Mouse (Mus musculus): ENCODE results near the gene Taf1d.
"Not testable (repeated sequence)": the region's sequence is repeated elsewhere in the genome, so short reads cannot be mapped to it uniquely, and the experiment has no call there.

Gene Taf1d

GRCm38 (mm10) chr9:15307257-15307656 is 1.2 kb downstream of the Taf1d start:
- CTCF ChIA-PET = interaction anchor here (0.8 to 1.1 kb wide), 2 partner anchors 28 to 247 kb away, joined by 3 to 4 read pairs; partner anchors contain the start of gene Med17

- CTCF ChIA-PET = no interaction called here
Measured at GRCm38 (mm10) chr9:15308254-15308653, 2.2 kb downstream of the Taf1d start.

GRCm38 (mm10) chr9:15309425-15309824 is 3.4 kb downstream of the Taf1d start:
- CTCF ChIA-PET = no interaction called here

- CTCF ChIA-PET = no interaction called here
Measured at GRCm38 (mm10) chr9:15310179-15310578, 4.2 kb downstream of the Taf1d start.

- CTCF ChIA-PET = no interaction called here
Measured at GRCm38 (mm10) chr9:15312054-15312735, 6.2 kb downstream of the Taf1d start.

- CTCF ChIA-PET = no interaction called here
Measured at GRCm38 (mm10) chr9:15313633-15314032, 7.6 kb downstream of the Taf1d start.

GRCm38 (mm10) chr9:15314619-15315018 is 8.6 kb downstream of the Taf1d start:
- CTCF ChIA-PET = no interaction called here

GRCm38 (mm10) chr9:15316296-15316695 is 10.3 kb downstream of the Taf1d start:
- CTCF ChIA-PET = not testable (repeated sequence)

- CTCF ChIA-PET = no interaction called here
Measured at GRCm38 (mm10) chr9:15317223-15318169, 11.5 kb downstream of the Taf1d start.

- CTCF ChIA-PET = no interaction called here
Measured at GRCm38 (mm10) chr9:15318170-15318742, 12.2 kb downstream of the Taf1d start.

GRCm38 (mm10) chr9:15337776-15338175 is 31.8 kb downstream of the Taf1d start:
- CTCF ChIA-PET = no interaction called here

GRCm38 (mm10) chr9:15349925-15350324 is 43.9 kb downstream of the Taf1d start:
- CTCF ChIA-PET = no interaction called here

GRCm38 (mm10) chr9:15356916-15357483 is 51.0 kb downstream of the Taf1d start:
- CTCF ChIA-PET = no interaction called here

- CTCF ChIA-PET = no interaction called here
Measured at GRCm38 (mm10) chr9:15357484-15358275, 51.7 kb downstream of the Taf1d start, which contains the start of gene Cep295. TSS of gene Cep295 (minus strand) at chr9:15357788.

GRCm38 (mm10) chr9:15364843-15365242 is 58.8 kb downstream of the Taf1d start:
- CTCF ChIA-PET = no interaction called here

- CTCF ChIA-PET = no interaction called here
Measured at GRCm38 (mm10) chr9:15365856-15366255, 59.8 kb downstream of the Taf1d start.

- CTCF ChIA-PET = no interaction called here
Measured at GRCm38 (mm10) chr9:15366260-15366659, 60.2 kb downstream of the Taf1d start.

All from spleen, embryonic (tissue).